Mouse (Mus musculus): ENCODE measurements around the gene Cyp51. TPM values are rescaled to one million over a fixed set of nuclear protein-coding genes. Genes with fewer than 3 reads are reported as not detected.

Gene Cyp51
- 114 TPM for polyA plus RNA-seq (2014; fragmentation: Illumina TruSeq; extraction: RNeasy Lipid Tissue Mini Kit (QIAGEN cat#74804); ENCODE audit: low read depth, low replicate concordance)

GRCm38 (mm10) chr5:4104341-4105040 lies at the start of gene Cyp51:
Gene Cyp51, minus strand, starts transcription at chr5:4104746.

Other genes with a start within 250 kb of the Cyp51 start
- 17.3 TPM for gene Mterf1a, start 210.8 kb downstream of the Cyp51 start, polyA plus RNA-seq (2014; fragmentation: Illumina TruSeq; extraction: RNeasy Lipid Tissue Mini Kit (QIAGEN cat#74804); ENCODE audit: low read depth, low replicate concordance)
- gene Akap9, start 176.7 kb downstream of the Cyp51 start, polyA plus RNA-seq (2014; fragmentation: Illumina TruSeq; extraction: RNeasy Lipid Tissue Mini Kit (QIAGEN cat#74804); ENCODE audit: low read depth, low replicate concordance): 101 TPM
- 5.6 TPM for gene Mterf1b, start 87.6 kb upstream of the Cyp51 start, polyA plus RNA-seq (2014; fragmentation: Illumina TruSeq; extraction: RNeasy Lipid Tissue Mini Kit (QIAGEN cat#74804); ENCODE audit: low read depth, low replicate concordance)